ENCODE assay signal across 8 mouse cellular contexts in genomic region chr8:108886599-108887255, GRCm38 (mm10).
DNase-seq lines count a peak whose midpoint lies in the region; ATAC-seq and TF ChIP-seq lines count a peak whose summit lies in the region.

No protein-coding gene starts in this region.

- H3K9ac ChIP-seq in heart, embryonic 13.5 days = peak overlapping the region; percentile 75
- H3K9ac ChIP-seq in kidney, embryonic 16.5 days (replicated peaks; ENCODE audit: low read length) = peak overlapping the region; percentile 67
- no peak overlapping the region for H3K9ac ChIP-seq in midbrain, postnatal 0 days (replicated peaks; ENCODE audit: low read length, poor library complexity, severe bottlenecking)

- H3K79me2 ChIP-seq in C2C12 (ENCODE audit: control insufficient read depth, insufficient read depth) = peaks cover 9% of the 10 kb centered on the region

- H3K36me3 ChIP-seq in C2C12 (ENCODE audit: control insufficient read depth, insufficient read depth) = peaks cover 2% of the 10 kb centered on the region
- H3K36me3 ChIP-seq in heart, embryonic 13.5 days = no peaks in the 10 kb centered on the region
- no peaks in the 10 kb centered on the region for H3K36me3 ChIP-seq in kidney, embryonic 16.5 days (ENCODE audit: insufficient read depth, low read length)
- no peaks in the 10 kb centered on the region for H3K36me3 ChIP-seq in midbrain, postnatal 0 days (ENCODE audit: insufficient read depth, low read length)
- no peaks in the 10 kb centered on the region for H3K36me3 ChIP-seq in spleen, adult 2 months (ENCODE audit: control insufficient read depth, insufficient read depth, low read length)

- H3K27me3 ChIP-seq in C2C12 (ENCODE audit: control insufficient read depth, insufficient read depth, insufficient read length) = no peaks in the 10 kb centered on the region
- no peaks in the 10 kb centered on the region for H3K27me3 ChIP-seq in heart, embryonic 13.5 days (replicated peaks)
- H3K27me3 ChIP-seq in kidney, embryonic 16.5 days (ENCODE audit: insufficient read depth, low read length) = no peaks in the 10 kb centered on the region
- no peaks in the 10 kb centered on the region for H3K27me3 ChIP-seq in midbrain, postnatal 0 days (ENCODE audit: insufficient read depth, low read length)
- H3K27me3 ChIP-seq in spleen, adult 2 months (ENCODE audit: control insufficient read depth, insufficient read depth, low read length) = no peaks in the 10 kb centered on the region

- H3K79me3 ChIP-seq in C2C12 (ENCODE audit: low read depth) = peaks cover 2% of the 10 kb centered on the region

- H3K4me2 ChIP-seq in heart, embryonic 13.5 days = peak overlapping the region; percentile 67
- peak overlapping the region; percentile 48 for H3K4me2 ChIP-seq in kidney, embryonic 16.5 days (replicated peaks; ENCODE audit: low read depth, low read length)
- H3K4me2 ChIP-seq in midbrain, postnatal 0 days (ENCODE audit: low read depth, low read length, poor library complexity, severe bottlenecking) = peak overlapping the region; percentile 32

- ATAC-seq in erythroid progenitor cell, adult 5-6 weeks (replicated peaks; ENCODE audit: low FRiP score, poor library complexity, severe bottlenecking) = peak; percentile 68
- ATAC-seq in heart, embryonic 13.5 days (ENCODE audit: extremely low read depth, insufficient number of reproducible peaks, low FRiP score, low TSS enrichment) = no peak; the same call in 1 of the 2 replicates
- no peak for ATAC-seq in kidney, embryonic 16.5 days (ENCODE audit: low FRiP score, low TSS enrichment)
- ATAC-seq in midbrain, postnatal 0 days (ENCODE audit: low FRiP score) = peak; percentile 54; the same call in 1 of the 2 replicates

- peak overlapping the region; percentile 38 for H3ac ChIP-seq in C2C12 (ENCODE audit: control insufficient read depth, insufficient read length, low read depth)

- 16% methylated on average over 12 of the region's 12 CpGs for WGBS in heart, embryonic 13.5 days
- WGBS in kidney, embryonic 16.5 days = 17% methylated on average over 12 of the region's 12 CpGs
- 21% methylated on average over 12 of the region's 12 CpGs for WGBS in midbrain, postnatal 0 days
- WGBS in spleen, adult 2 months = 9% methylated on average over 12 of the region's 12 CpGs

- no peak for TF ChIP-seq POLR2A in spleen, adult 2 months (IDR thresholded peaks at IDR 0.05; ENCODE audit: low read depth, low read length)

- peaks cover 50% of the 10 kb centered on the region for H3K4me1 ChIP-seq in heart, embryonic 13.5 days
- H3K4me1 ChIP-seq in kidney, embryonic 16.5 days (ENCODE audit: insufficient read depth, low read length) = peaks cover 36% of the 10 kb centered on the region
- H3K4me1 ChIP-seq in midbrain, postnatal 0 days (ENCODE audit: insufficient read depth, low read length) = peaks cover 9% of the 10 kb centered on the region; the same call in 1 of the 2 replicates
- no peaks in the 10 kb centered on the region; the same call in 1 of the 2 replicates for H3K4me1 ChIP-seq in spleen, adult 2 months (ENCODE audit: control insufficient read depth, insufficient read depth, insufficient read length)

- TF ChIP-seq CTCF in C2C12 (IDR thresholded peaks at IDR 0.05; ENCODE audit: control insufficient read depth, insufficient read depth, insufficient read length) = peak; percentile 54
- TF ChIP-seq CTCF in midbrain, postnatal 0 days (IDR thresholded peaks at IDR 0.05) = peak; percentile 87
- peak; percentile 90; the same call in 1 of the 2 replicates for TF ChIP-seq CTCF in spleen, adult 2 months (IDR thresholded peaks at IDR 0.05; ENCODE audit: extremely low read depth, insufficient read depth, insufficient read length, insufficient replicate concordance)

- no peaks in the 10 kb centered on the region for H3K9me3 ChIP-seq in heart, embryonic 13.5 days
- H3K9me3 ChIP-seq in kidney, embryonic 16.5 days (ENCODE audit: low read length) = no peaks in the 10 kb centered on the region
- no peaks in the 10 kb centered on the region for H3K9me3 ChIP-seq in midbrain, postnatal 0 days (ENCODE audit: low read length)

- peak overlapping the region; percentile 58 for H3K27ac ChIP-seq in heart, embryonic 13.5 days (replicated peaks)
- no peak overlapping the region for H3K27ac ChIP-seq in kidney, embryonic 16.5 days (ENCODE audit: low read length)
- peak overlapping the region; percentile 58; the same call in 1 of the 2 replicates for H3K27ac ChIP-seq in midbrain, postnatal 0 days (ENCODE audit: low read depth, low read length)
- peak overlapping the region; percentile 80 for H3K27ac ChIP-seq in spleen, adult 2 months (ENCODE audit: insufficient read depth, low read length)

- peak overlapping the region; percentile 14 for H3K4me3 ChIP-seq in C2C12 (ENCODE audit: insufficient read depth, poor library complexity, severe bottlenecking)
- peak overlapping the region; percentile 41 for H3K4me3 ChIP-seq in heart, embryonic 13.5 days
- peak overlapping the region; percentile 33 for H3K4me3 ChIP-seq in kidney, embryonic 16.5 days (ENCODE audit: low read length)
- H3K4me3 ChIP-seq in midbrain, postnatal 0 days (ENCODE audit: low read depth, low read length) = no peak overlapping the region
- peak overlapping the region; percentile 57 for H3K4me3 ChIP-seq in spleen, adult 2 months (ENCODE audit: extremely low read depth, insufficient read depth, insufficient read length)

- DNase-seq in brain, adult 2 months (ENCODE audit: low read depth, low spot score) = peak; percentile 81
- DNase-seq in liver = peak; percentile 70
- peak; percentile 86 for DNase-seq in midbrain, postnatal 0 days (ENCODE audit: low spot score)
- DNase-seq in spleen, adult 2 months (ENCODE audit: low read depth in 1 of 2, low spot score in 2 of 2) = peak; percentile 62 to 69

TF ChIP-seq in C2C12, 6 proteins besides CTCF, POLR2A, EP300 and RAD21:
- TF ChIP-seq MYOD1 (IDR thresholded peaks at IDR 0.05; ENCODE audit: control insufficient read depth, insufficient read length, low read depth) = no peak
- no peak for TF ChIP-seq MAX (IDR thresholded peaks at IDR 0.05)
- TF ChIP-seq MYOG (IDR thresholded peaks at IDR 0.05; ENCODE audit: control insufficient read depth, extremely low read depth, insufficient read length) = no peak
- TF ChIP-seq USF1 (IDR thresholded peaks at IDR 0.05; ENCODE audit: low read depth) = no peak
- TF ChIP-seq CEBPB (IDR thresholded peaks at IDR 0.05; ENCODE audit: low read depth) = no peak
TF ChIP-seq in C2C12: peak in this region for 0.

Comparison
In these comparisons a context has a peak if more than half of its experiments do, and no peak if none do; other contexts are left out.
1. ATAC-seq: peak in erythroid progenitor cell, adult 5-6 weeks (single experiment) and midbrain, postnatal 0 days (single experiment); none in heart, embryonic 13.5 days (single experiment) and kidney, embryonic 16.5 days (single experiment).
2. Peak in every context shown above with its lines, with median percentiles within 50 percentile points of each other: CTCF ChIP-seq, DNase-seq and H3K4me2 ChIP-seq.